Mouse (Mus musculus) skeletal muscle tissue, adult 2 months (tissue): ENCODE measurements around the gene Fgf18.
A peak's percentile ranks its signal among the peaks of the same experiment; 100 is the strongest.

Experiments
- DNase-seq: peaks from one replicate; pipeline ENCODE4 v3.0.0-alpha.2; 2012; ENCODE audit warnings: low read depth, low spot score

Gene Fgf18

GRCm38 (mm10) chr11:33150364-33150763, 3.2 kb upstream of the Fgf18 start:
- no peak for DNase-seq

- no peak for DNase-seq
Observed at GRCm38 (mm10) chr11:33149453-33149852, 2.3 kb upstream of the Fgf18 start.

GRCm38 (mm10) chr11:33149088-33149436, 1.9 kb upstream of the Fgf18 start:
- DNase-seq, result no peak

GRCm38 (mm10) chr11:33148338-33149087, 1.3 kb upstream of the Fgf18 start:
- DNase-seq, result peak; percentile 70

GRCm38 (mm10) chr11:33147572-33148337, 555 bp upstream of the Fgf18 start:
- DNase-seq, result peak; percentile 18

GRCm38 (mm10) chr11:33146651-33147131, 509 bp downstream of the Fgf18 start:
- no peak for DNase-seq

- DNase-seq, result peak; percentile 80
Observed at GRCm38 (mm10) chr11:33146143-33146497, 1.1 kb downstream of the Fgf18 start.

GRCm38 (mm10) chr11:33145201-33146142, 1.7 kb downstream of the Fgf18 start:
- DNase-seq, result no peak

- DNase-seq, result no peak
Observed at GRCm38 (mm10) chr11:33143906-33144305, 3.3 kb downstream of the Fgf18 start.

- DNase-seq, result no peak
Observed at GRCm38 (mm10) chr11:33142801-33143200, 4.4 kb downstream of the Fgf18 start.

GRCm38 (mm10) chr11:33140111-33140460, 7.1 kb downstream of the Fgf18 start:
- DNase-seq, result no peak

- no peak for DNase-seq
Observed at GRCm38 (mm10) chr11:33139458-33140110, 7.6 kb downstream of the Fgf18 start.

GRCm38 (mm10) chr11:33138686-33139085, 8.5 kb downstream of the Fgf18 start:
- no peak for DNase-seq

- no peak for DNase-seq
Observed at GRCm38 (mm10) chr11:33134391-33134986, 12.7 kb downstream of the Fgf18 start.

GRCm38 (mm10) chr11:33132619-33133338, 14.4 kb downstream of the Fgf18 start:
- DNase-seq, result no peak

GRCm38 (mm10) chr11:33127058-33127457, 20.1 kb downstream of the Fgf18 start:
- DNase-seq, result peak; percentile 55

GRCm38 (mm10) chr11:33122575-33123268, 24.5 kb downstream of the Fgf18 start:
- no peak for DNase-seq

- no peak for DNase-seq
Observed at GRCm38 (mm10) chr11:33119556-33119955, 27.6 kb downstream of the Fgf18 start.

- DNase-seq, result no peak
Observed at GRCm38 (mm10) chr11:33119116-33119515, 28.1 kb downstream of the Fgf18 start.

GRCm38 (mm10) chr11:33118480-33118879, 28.7 kb downstream of the Fgf18 start:
- DNase-seq, result no peak
